Mouse (Mus musculus): Measurements from ENCODE around the gene Myh2. TPM values are rescaled to one million over a fixed set of nuclear protein-coding genes. Genes with fewer than 3 reads are reported as not detected.

Myh2 gene
- polyA plus RNA-seq, 2 experiments, result 0.16 to 0.30 TPM

DNA sequence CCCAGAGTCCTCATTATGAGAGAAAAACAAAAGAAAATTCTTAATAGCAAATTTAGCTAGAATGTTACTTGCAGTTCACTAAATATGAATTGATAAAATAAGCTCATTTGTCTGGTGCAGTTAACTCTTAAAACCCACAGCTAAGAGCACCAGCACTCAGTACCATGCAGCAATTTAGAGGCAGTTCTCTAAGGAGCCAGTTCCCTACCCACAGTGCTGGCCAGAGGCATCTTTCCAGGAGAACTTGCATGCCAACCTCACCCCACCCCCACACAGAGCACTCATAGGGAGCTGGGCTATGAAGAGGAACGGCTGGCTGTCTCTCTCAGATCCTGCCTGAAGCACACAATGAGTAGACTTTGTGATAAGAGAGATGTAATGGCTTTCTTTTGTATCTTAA lies 17.7 kb upstream of the Myh2 start:
- H3K27me3 ChIP-seq (ENCODE audit: control insufficient read depth, insufficient read depth, low read length), result no peaks in the 10 kb centered on the region
- WGBS, result 25% methylated on average over 1 of the region's 1 CpGs
- TF ChIP-seq POLR2A (IDR thresholded peaks at IDR 0.05; ENCODE audit: borderline replicate concordance, extremely low read depth, insufficient read depth, insufficient read length), result no peak
- H3K4me2 ChIP-seq (replicated peaks; ENCODE audit: low read depth, low read length, severe bottlenecking), result no peak overlapping the region
- ATAC-seq (ENCODE audit: low FRiP score, low read depth) (no peak), DNase-seq (ENCODE audit: low spot score) (no peak)
- H3K27ac ChIP-seq (replicated peaks; ENCODE audit: low read depth, low read length), result no peak overlapping the region
- H3K4me3 ChIP-seq (replicated peaks; ENCODE audit: low read length), result no peak overlapping the region
- H3K36me3 ChIP-seq (ENCODE audit: control insufficient read depth, insufficient read depth, low read length), result no peaks in the 10 kb centered on the region
- no peaks in the 10 kb centered on the region for H3K9me3 ChIP-seq (ENCODE audit: control insufficient read depth, low read length)
- H3K9ac ChIP-seq (ENCODE audit: low read depth, low read length, severe bottlenecking), result no peak overlapping the region
- peaks cover 3% of the 10 kb centered on the region; the same call in 1 of the 2 replicates for H3K4me1 ChIP-seq (ENCODE audit: control insufficient read depth, insufficient read depth, low read length)

GRCm38 (mm10) chr11:67153843-67154242 lies 17.0 kb upstream of the Myh2 start:
- Histone ChIP-seq H3K27ac (replicated peaks; ENCODE audit: low read depth, low read length) (no peak overlapping the region), H3K27me3 (ENCODE audit: control insufficient read depth, insufficient read depth, low read length) (no peaks in the 10 kb centered on the region), H3K36me3 (ENCODE audit: control insufficient read depth, insufficient read depth, low read length) (no peaks in the 10 kb centered on the region), H3K4me3 (replicated peaks; ENCODE audit: low read length) (no peak overlapping the region), H3K4me2 (replicated peaks; ENCODE audit: low read depth, low read length, severe bottlenecking) (no peak overlapping the region), H3K9me3 (ENCODE audit: control insufficient read depth, low read length) (no peaks in the 10 kb centered on the region), H3K9ac (ENCODE audit: low read depth, low read length, severe bottlenecking) (no peak overlapping the region), H3K4me1 (ENCODE audit: control insufficient read depth, insufficient read depth, low read length) (peaks cover 3% of the 10 kb centered on the region; the same call in 1 of the 2 replicates)
- DNase-seq (ENCODE audit: low spot score), result no peak
- WGBS, result 65% methylated on average over 1 of the region's 1 CpGs
- ATAC-seq (ENCODE audit: low FRiP score, low read depth), result no peak
- no peak for TF ChIP-seq POLR2A (IDR thresholded peaks at IDR 0.05; ENCODE audit: borderline replicate concordance, extremely low read depth, insufficient read depth, insufficient read length)

DNA sequence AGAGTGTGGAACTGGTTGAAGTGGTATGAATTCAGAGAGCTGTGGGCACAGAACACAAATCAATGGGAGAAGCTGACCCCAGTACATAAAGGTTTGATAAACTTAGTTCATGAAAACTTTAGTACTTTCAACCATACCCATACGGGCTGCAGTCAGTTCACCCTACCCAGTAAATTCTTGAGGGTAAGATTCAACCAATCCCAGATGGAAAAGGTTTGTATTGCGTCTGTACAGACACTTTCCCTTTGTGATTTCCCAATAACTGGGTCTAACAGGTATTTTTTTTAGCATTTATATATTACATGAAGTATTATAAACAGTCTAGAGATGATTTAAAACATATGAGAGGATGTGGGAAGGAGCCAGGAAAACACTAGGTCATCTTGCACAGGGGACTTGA lies 15.2 kb upstream of the Myh2 start:
- 57% methylated on average over 2 of the region's 2 CpGs for WGBS
- H3K9ac ChIP-seq (ENCODE audit: low read depth, low read length, severe bottlenecking), result no peak overlapping the region
- H3K36me3 ChIP-seq (ENCODE audit: control insufficient read depth, insufficient read depth, low read length), result no peaks in the 10 kb centered on the region
- no peaks in the 10 kb centered on the region for H3K27me3 ChIP-seq (ENCODE audit: control insufficient read depth, insufficient read depth, low read length)
- H3K27ac ChIP-seq (replicated peaks; ENCODE audit: low read depth, low read length), result no peak overlapping the region
- no peak overlapping the region for H3K4me2 ChIP-seq (replicated peaks; ENCODE audit: low read depth, low read length, severe bottlenecking)
- TF ChIP-seq POLR2A (IDR thresholded peaks at IDR 0.05; ENCODE audit: borderline replicate concordance, extremely low read depth, insufficient read depth, insufficient read length), result no peak
- ATAC-seq (ENCODE audit: low FRiP score, low read depth), result no peak
- no peaks in the 10 kb centered on the region for H3K9me3 ChIP-seq (ENCODE audit: control insufficient read depth, low read length)
- no peak overlapping the region for H3K4me3 ChIP-seq (replicated peaks; ENCODE audit: low read length)
- H3K4me1 ChIP-seq (ENCODE audit: control insufficient read depth, insufficient read depth, low read length), result peaks cover 3% of the 10 kb centered on the region; the same call in 1 of the 2 replicates
- DNase-seq (ENCODE audit: low spot score), result no peak

DNA sequence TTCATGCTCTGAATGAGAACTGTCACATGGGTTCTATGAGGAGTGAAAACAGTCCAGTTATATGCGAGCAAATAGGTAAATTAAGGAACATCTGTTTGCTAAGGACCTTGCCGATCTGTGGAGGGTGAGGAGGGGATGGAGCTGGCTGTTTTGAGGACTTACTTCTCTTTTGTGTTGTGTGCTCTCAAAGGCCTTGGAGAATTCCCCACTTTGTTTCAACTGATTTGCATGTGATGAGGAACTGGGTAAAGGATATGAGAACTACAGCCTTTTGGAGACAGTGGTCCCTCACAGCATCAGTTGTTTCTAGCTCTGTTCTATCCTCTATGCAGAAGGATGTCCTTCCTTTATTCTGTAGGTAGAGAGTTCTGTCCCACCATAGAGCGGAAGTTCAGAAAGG lies 10.7 kb upstream of the Myh2 start:
- Histone ChIP-seq H3K36me3 (ENCODE audit: control insufficient read depth, insufficient read depth, low read length) (no peaks in the 10 kb centered on the region), H3K27me3 (ENCODE audit: control insufficient read depth, insufficient read depth, low read length) (no peaks in the 10 kb centered on the region), H3K9ac (ENCODE audit: low read depth, low read length, severe bottlenecking) (no peak overlapping the region), H3K4me3 (replicated peaks; ENCODE audit: low read length) (no peak overlapping the region), H3K9me3 (ENCODE audit: control insufficient read depth, low read length) (no peaks in the 10 kb centered on the region), H3K4me2 (replicated peaks; ENCODE audit: low read depth, low read length, severe bottlenecking) (no peak overlapping the region), H3K27ac (replicated peaks; ENCODE audit: low read depth, low read length) (no peak overlapping the region), H3K4me1 (ENCODE audit: control insufficient read depth, insufficient read depth, low read length) (no peaks in the 10 kb centered on the region)
- 77% methylated on average over 3 of the region's 3 CpGs for WGBS
- DNase-seq (ENCODE audit: low spot score) (no peak), ATAC-seq (ENCODE audit: low FRiP score, low read depth) (no peak)
- TF ChIP-seq POLR2A (IDR thresholded peaks at IDR 0.05; ENCODE audit: borderline replicate concordance, extremely low read depth, insufficient read depth, insufficient read length), result no peak

GRCm38 (mm10) chr11:67163701-67164100 lies 7.1 kb upstream of the Myh2 start:
- TF ChIP-seq POLR2A (IDR thresholded peaks at IDR 0.05; ENCODE audit: borderline replicate concordance, extremely low read depth, insufficient read depth, insufficient read length), result no peak
- no peak overlapping the region for H3K9ac ChIP-seq (ENCODE audit: low read depth, low read length, severe bottlenecking)
- no peaks in the 10 kb centered on the region for H3K36me3 ChIP-seq (ENCODE audit: control insufficient read depth, insufficient read depth, low read length)
- no peak overlapping the region for H3K4me2 ChIP-seq (replicated peaks; ENCODE audit: low read depth, low read length, severe bottlenecking)
- no peaks in the 10 kb centered on the region for H3K4me1 ChIP-seq (ENCODE audit: control insufficient read depth, insufficient read depth, low read length)
- no peak for DNase-seq (ENCODE audit: low spot score)
- no peaks in the 10 kb centered on the region for H3K9me3 ChIP-seq (ENCODE audit: control insufficient read depth, low read length)
- no peaks in the 10 kb centered on the region for H3K27me3 ChIP-seq (ENCODE audit: control insufficient read depth, insufficient read depth, low read length)
- ATAC-seq (ENCODE audit: low FRiP score, low read depth), result no peak
- WGBS, result 82% methylated on average over 4 of the region's 4 CpGs
- no peak overlapping the region for H3K4me3 ChIP-seq (replicated peaks; ENCODE audit: low read length)
- H3K27ac ChIP-seq (replicated peaks; ENCODE audit: low read depth, low read length), result no peak overlapping the region

GRCm38 (mm10) chr11:67164851-67165250 lies 6.0 kb upstream of the Myh2 start:
- H3K27ac ChIP-seq (replicated peaks; ENCODE audit: low read depth, low read length), result no peak overlapping the region

More at GRCm38 (mm10) chr11:67164851-67165250, 6.0 kb upstream of the Myh2 start:
- H3K4me3 ChIP-seq (replicated peaks; ENCODE audit: low read length), result no peak overlapping the region
- H3K9ac ChIP-seq (ENCODE audit: low read depth, low read length, severe bottlenecking), result no peak overlapping the region
- no peak for TF ChIP-seq POLR2A (IDR thresholded peaks at IDR 0.05; ENCODE audit: borderline replicate concordance, extremely low read depth, insufficient read depth, insufficient read length)
- H3K4me2 ChIP-seq (replicated peaks; ENCODE audit: low read depth, low read length, severe bottlenecking), result no peak overlapping the region
- ATAC-seq (ENCODE audit: low FRiP score, low read depth), result no peak
- 66% methylated on average over 5 of the region's 5 CpGs for WGBS
- H3K36me3 ChIP-seq (ENCODE audit: control insufficient read depth, insufficient read depth, low read length), result no peaks in the 10 kb centered on the region
- no peaks in the 10 kb centered on the region for H3K4me1 ChIP-seq (ENCODE audit: control insufficient read depth, insufficient read depth, low read length)
- no peaks in the 10 kb centered on the region for H3K9me3 ChIP-seq (ENCODE audit: control insufficient read depth, low read length)
- H3K27me3 ChIP-seq (ENCODE audit: control insufficient read depth, insufficient read depth, low read length), result no peaks in the 10 kb centered on the region
- no peak for DNase-seq (ENCODE audit: low spot score)
